Mouse (Mus musculus) lung, adult 2 months (tissue): ENCODE results near the gene Cdh23.

Source experiments
- CTCF ChIP-seq: fragments of 200-500 bp; IDR thresholded peaks from 2 replicates; pipeline ENCODE4 v1.5.1; 2011; ENCODE audit warnings: mild to moderate bottlenecking, low read length, control low read depth; ENCODE audit not compliant: insufficient read depth
- POLR2A ChIP-seq: fragments of 200-500 bp; IDR thresholded peaks from 2 replicates; pipeline ENCODE4 v1.6.1; 2011; ENCODE audit warnings: low read depth, mild to moderate bottlenecking, control low read depth, low read length, borderline replicate concordance; ENCODE audit errors: extremely low read depth

DNA sequence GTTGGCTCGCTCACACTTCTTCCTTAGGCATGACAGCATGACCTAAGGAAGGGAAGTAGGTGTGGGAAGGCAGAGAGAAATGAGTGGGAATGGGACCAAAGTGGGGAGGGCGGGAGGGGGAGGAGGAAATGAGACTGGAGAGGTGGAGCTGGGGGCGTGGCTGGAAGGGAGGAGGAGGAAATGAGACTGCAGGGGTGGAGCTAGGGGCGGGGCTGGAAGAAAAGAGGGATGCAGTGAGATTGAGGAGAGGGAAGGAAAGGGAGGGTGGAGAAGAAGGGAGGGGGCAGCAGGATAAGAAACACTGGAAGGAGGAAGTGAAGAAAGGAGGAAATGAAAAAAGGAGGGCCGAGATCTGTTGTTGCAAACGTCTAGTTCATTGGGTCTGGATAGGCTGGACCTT, 5.3 kb downstream of the Cdh23 start:
- TF ChIP-seq CTCF (no peak), POLR2A (no peak)
